Mouse (Mus musculus): Measurements from ENCODE around the gene Stx7. TPM values are rescaled to one million over a fixed set of nuclear protein-coding genes. Genes with fewer than 3 reads are reported as not detected.

The Stx7 gene
- 21.5 and 26.1 TPM in 2 replicates for polyA plus RNA-seq (2012; rRNA removed)

DNA sequence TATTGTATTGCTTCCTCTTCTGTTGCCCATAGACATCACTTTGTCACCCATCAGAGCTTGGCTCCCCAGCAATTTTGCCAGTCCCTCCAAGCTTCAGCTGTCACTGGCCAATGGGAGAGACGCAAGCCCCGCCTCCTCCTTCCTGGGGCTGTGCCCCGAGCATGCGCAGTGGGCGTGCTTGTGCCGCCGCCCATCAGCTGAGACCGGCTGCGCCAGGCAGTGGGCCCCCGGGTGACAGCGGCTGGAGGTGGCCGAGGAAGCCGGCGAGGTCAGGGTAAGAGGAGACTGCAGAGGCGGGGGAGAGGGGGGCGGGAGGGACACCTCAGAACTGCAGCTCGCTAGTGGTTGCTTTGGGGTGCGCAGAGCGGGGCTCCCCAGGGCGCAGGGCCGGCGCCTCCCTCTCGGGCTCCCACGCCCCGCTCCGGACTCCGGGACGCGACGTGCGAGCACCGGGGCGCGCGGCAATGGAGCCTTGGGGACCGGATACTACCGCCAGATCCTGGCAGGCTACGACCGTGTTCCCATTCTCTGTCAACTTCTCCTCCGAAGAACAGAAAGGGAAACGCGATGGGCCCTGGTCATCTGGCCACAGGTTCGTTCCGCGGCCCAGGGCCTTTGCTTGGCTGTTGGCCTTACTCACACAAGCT is at the start of gene Stx7:
Stx7 (plus strand) TSS at position 168 of the 647 bp plus-strand sequence.

DNA sequence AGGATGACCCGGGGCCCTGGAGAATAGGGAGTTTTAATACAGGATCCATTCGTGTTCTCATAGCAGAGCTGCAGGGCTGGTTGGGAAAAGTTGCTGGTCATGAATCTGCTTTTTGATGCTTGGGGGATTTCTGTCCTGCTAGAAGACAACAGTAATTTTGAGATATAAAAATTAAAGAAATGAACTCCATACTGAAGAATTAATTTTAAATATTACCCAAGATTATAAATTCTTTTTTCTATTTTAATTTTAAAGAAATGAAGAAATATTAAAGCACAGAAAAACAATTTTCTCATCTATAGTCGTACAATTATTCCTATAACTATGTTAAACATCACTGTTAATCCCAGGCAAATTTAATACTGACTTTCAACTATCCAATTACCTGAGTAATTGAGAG is 47.3 kb upstream of the Stx7 start, which contains the start of gene Taar8c:
Taar8c (minus strand) TSS at position 101 of the 400 bp plus-strand sequence.

DNA sequence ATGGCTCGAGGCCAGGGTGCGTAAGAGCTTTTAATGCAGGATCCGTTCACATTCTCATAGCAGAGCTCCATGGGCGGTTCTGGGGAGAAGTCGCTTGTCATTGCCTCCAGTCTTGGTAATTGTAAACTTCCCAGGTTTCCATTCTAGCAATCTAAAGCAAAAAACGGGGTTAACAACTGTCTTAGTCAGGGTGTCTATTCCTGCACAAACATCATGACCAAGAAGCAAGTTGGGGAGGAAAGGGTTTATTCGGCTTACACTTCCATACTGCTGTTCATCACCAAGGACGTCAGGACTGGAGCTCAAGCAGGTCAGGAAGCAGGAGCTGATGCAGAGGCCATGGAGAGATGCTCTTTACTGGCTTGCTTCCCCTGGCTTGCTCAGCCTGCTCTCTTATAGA is 39.7 kb upstream of the Stx7 start, which contains the start of gene Taar9:
Taar9 (minus strand) TSS at position 101 of the 400 bp plus-strand sequence.

DNA sequence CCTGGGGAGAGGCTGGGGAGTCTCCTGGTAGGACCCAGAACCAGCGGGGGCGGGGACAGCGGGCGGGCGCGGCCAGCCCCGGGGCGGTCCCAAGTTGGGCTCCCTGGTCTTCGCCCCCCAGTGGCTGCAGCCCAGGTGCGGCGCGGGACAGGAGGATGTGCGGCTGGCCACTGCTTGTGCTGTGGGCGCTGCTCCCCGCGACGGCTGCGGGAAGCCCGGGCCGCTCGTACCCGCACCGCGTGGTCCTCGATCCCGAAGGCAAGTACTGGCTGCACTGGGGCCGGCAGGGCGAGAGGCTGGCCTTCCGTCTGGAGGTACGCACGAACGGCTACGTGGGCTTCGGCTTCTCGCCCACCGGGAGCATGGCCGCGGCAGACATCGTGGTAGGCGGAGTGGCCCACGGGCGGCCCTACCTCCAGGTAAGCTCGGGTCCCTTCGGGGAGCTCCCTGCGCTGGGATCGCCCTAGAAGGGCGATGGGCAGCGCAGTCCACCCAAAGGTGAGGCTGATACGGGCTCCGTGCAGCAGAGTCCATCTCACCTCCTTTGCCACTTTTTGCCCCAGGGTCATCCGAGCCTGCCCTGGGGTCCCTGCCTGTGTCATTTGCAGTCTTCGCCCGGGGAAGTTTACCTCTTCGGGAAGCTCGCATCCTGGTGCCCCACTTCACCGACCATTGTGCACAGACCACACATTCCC is 74.5 kb downstream of the Stx7 start, which contains the start of gene Moxd1:
Moxd1 (plus strand) TSS at position 69 of the 695 bp plus-strand sequence.

Other genes with a start within 250 kb of the Stx7 start
- 0.09 TPM in 1 of 2 replicates, not detected in the other for gene Taar1, start 228.9 kb upstream of the Stx7 start, polyA plus RNA-seq (2012; rRNA removed)
- not detected in 2 replicates for gene Taar2, start 210.7 kb upstream of the Stx7 start, polyA plus RNA-seq (2012; rRNA removed)
- gene Taar3, start 199.7 kb upstream of the Stx7 start, polyA plus RNA-seq (2012; rRNA removed), result not detected in 2 replicates
- not detected in 2 replicates for gene Taar4, start 188.8 kb upstream of the Stx7 start, polyA plus RNA-seq (2012; rRNA removed)
- gene Taar5, start 178.6 kb upstream of the Stx7 start, polyA plus RNA-seq (2012; rRNA removed), result not detected in 2 replicates
- not detected in 2 replicates for gene Taar6, start 163.7 kb upstream of the Stx7 start, polyA plus RNA-seq (2012; rRNA removed)
- gene Taar7a, start 155.8 kb upstream of the Stx7 start, polyA plus RNA-seq (2012; rRNA removed), result not detected in 2 replicates
- gene Taar7b, start 149.4 kb upstream of the Stx7 start, polyA plus RNA-seq (2012; rRNA removed), result not detected in 2 replicates
- gene Taar7d, start 122.1 kb upstream of the Stx7 start, polyA plus RNA-seq (2012; rRNA removed), result not detected in 2 replicates
- gene Taar7e, start 111.7 kb upstream of the Stx7 start, polyA plus RNA-seq (2012; rRNA removed), result not detected in 2 replicates
- gene Taar7f, start 99.8 kb upstream of the Stx7 start, polyA plus RNA-seq (2012; rRNA removed), result not detected in 2 replicates
- gene Taar8a, start 72.8 kb upstream of the Stx7 start, polyA plus RNA-seq (2012; rRNA removed), result not detected in 2 replicates
- not detected in 2 replicates for gene Taar8b, start 57.0 kb upstream of the Stx7 start, polyA plus RNA-seq (2012; rRNA removed)
- not detected in 2 replicates for gene Taar8c, start 47.4 kb upstream of the Stx7 start, polyA plus RNA-seq (2012; rRNA removed)
- not detected in 2 replicates for gene Taar9, start 39.8 kb upstream of the Stx7 start, polyA plus RNA-seq (2012; rRNA removed)
- 3.1 and 3.2 TPM in 2 replicates for gene Moxd1, start 74.2 kb downstream of the Stx7 start, polyA plus RNA-seq (2012; rRNA removed)